Mouse (Mus musculus) embryonic facial prominence, embryonic 10.5 days (tissue): ENCODE measurements around the gene Pla2g12a. TPM values are rescaled to one million over a fixed set of nuclear protein-coding genes. Genes with fewer than 3 reads are reported as not detected.

Source experiments
- DNase-seq: peaks from one replicate; pipeline ENCODE4 v3.0.0-alpha.2; 2017; ENCODE audit warnings: low spot score
- H3K27ac ChIP-seq: fragments of 300-500 bp; sonication (generic); replicated peaks from 2 replicates; pipeline ENCODE4 v1.5.1; 2016; ENCODE audit warnings: mild to moderate bottlenecking
- H3K27me3 ChIP-seq: fragments of 300-500 bp; sonication (generic); replicated peaks from 2 replicates; pipeline ENCODE4 v1.6.1; 2016; ENCODE audit warnings: low read depth, mild to moderate bottlenecking; ENCODE audit not compliant: poor library complexity, severe bottlenecking
- H3K36me3 ChIP-seq: fragments of 300-500 bp; sonication (generic); replicated peaks from 2 replicates; pipeline ENCODE4 v1.6.1; 2016; ENCODE audit warnings: mild to moderate bottlenecking, moderate library complexity
- H3K4me1 ChIP-seq: fragments of 300-500 bp; sonication (generic); 2 replicates; pipeline ENCODE4 v1.6.1; 2016
- H3K4me3 ChIP-seq: fragments of 300-500 bp; sonication (generic); 2 replicates; pipeline ENCODE4 v1.5.1; 2016; ENCODE audit warnings: mild to moderate bottlenecking, moderate library complexity
- H3K9me3 ChIP-seq: fragments of 300-500 bp; sonication (generic); 2 replicates; pipeline ENCODE4 v1.6.1; 2016; ENCODE audit warnings: mild to moderate bottlenecking
- WGBS: fragments of 180-500 bp; shearing (Covaris S2); methylation state at CpG from one replicate; pipeline ENCODE4 v1.1.7; 2016; 5-methylcytosine and 5-hydroxymethylcytosine counted together
- polyA plus RNA-seq: library from polyadenylated mRNA; unstranded; fragments of >200 nt; fragmentation: Nextera tagmentation; extraction: Ambion mirVana; gene quantifications from 2 replicates; pipeline ENCODE4 v1.2.1, GENCODE M21; 2016

The Pla2g12a gene
- polyA plus RNA-seq: 25.5 and 28.4 TPM in 2 replicates

DNA sequence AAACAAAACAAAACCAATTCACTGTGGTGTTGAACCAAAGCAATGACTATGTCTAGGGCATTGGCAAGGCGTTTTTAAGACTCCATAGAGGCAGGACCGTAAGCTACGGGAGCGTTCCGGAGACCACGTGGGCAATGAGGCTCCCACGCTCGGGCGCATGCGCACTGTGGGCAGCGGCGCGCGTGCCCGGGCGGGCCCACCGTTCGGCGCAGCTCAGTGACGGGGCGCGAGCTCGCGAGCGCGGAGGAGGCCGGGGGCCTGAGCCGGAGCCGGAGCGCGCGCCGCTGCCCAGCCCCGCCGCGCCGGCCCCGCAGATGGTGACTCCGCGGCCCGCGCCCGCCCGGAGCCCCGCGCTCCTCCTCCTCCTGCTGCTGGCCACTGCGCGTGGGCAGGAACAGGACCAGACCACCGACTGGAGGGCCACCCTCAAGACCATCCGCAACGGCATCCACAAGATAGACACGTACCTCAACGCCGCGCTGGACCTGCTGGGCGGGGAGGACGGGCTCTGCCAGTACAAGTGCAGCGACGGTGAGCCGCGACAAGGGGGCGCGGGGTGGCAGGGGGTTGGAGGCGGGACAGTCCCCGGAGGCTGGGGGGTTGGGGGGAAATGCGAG is at the start of gene Pla2g12a:
TSS of gene Pla2g12a (plus strand) at position 202 of the 617 bp plus-strand sequence.
- Histone ChIP-seq H3K36me3 (no peaks in the 10 kb centered on the region), H3K4me1 (peaks cover 21% of the 10 kb centered on the region), H3K9me3 (no peaks in the 10 kb centered on the region), H3K4me3 (peak within 1 kb of the TSS; percentile 69), H3K27me3 (peaks cover 8% of the 10 kb centered on the region; the same call in 1 of the 2 replicates), H3K27ac (peak within 1 kb of the TSS; percentile 89)
- DNase-seq: peak; percentile 93
- WGBS: under 1% methylated on average over 66 of the region's 66 CpGs

- Histone ChIP-seq H3K27me3 (no peaks in the 10 kb centered on the region), H3K9me3 (no peaks in the 10 kb centered on the region), H3K4me1 (peaks cover 12% of the 10 kb centered on the region), H3K4me3 (peak overlapping the region; percentile 91), H3K27ac (peak overlapping the region; percentile 96), H3K36me3 (peaks cover 39% of the 10 kb centered on the region)
- under 1% methylated on average over 45 of the region's 45 CpGs for WGBS
- no peak for DNase-seq
Observed at GRCm38 (mm10) chr3:129830626-129831025, 47.8 kb upstream of the Pla2g12a start.

DNA sequence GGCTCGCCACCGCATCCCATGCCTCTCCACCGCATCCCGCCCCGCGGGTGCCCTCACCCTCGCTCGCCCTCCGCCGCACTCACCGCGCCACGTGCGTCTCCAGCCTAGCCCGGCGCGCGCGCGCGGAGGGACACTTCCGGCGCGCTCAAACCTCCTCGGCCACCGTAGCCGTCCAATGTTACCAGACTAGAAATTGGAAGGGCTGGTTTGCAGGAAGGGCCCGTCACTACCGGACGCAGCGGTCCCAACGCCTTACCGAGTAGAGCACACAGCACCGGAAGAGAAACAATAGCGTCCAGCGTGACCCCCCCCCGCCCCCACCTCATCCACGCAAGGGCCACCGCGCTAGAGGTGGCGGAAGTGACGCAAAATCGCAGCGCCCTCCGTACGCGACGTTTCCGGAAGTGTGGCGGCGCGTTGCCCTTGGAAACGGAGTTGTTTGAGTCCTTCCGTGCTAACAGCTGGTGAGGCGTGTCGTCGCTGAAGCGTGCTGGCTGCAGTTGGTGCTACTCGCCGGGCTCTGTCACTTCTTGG is 47.3 kb upstream of the Pla2g12a start, which contains the start of gene Gar1:
TSS of gene Gar1 (minus strand) at position 362 of the 534 bp plus-strand sequence.
- Histone ChIP-seq H3K9me3 (no peaks in the 10 kb centered on the region), H3K27me3 (no peaks in the 10 kb centered on the region), H3K36me3 (peaks cover 34% of the 10 kb centered on the region), H3K27ac (peak within 1 kb of the TSS; percentile 96), H3K4me3 (peak within 1 kb of the TSS; percentile 91), H3K4me1 (peaks cover 15% of the 10 kb centered on the region)
- WGBS: under 1% methylated on average over 60 of the region's 60 CpGs
- peak; percentile 95 for DNase-seq

DNA sequence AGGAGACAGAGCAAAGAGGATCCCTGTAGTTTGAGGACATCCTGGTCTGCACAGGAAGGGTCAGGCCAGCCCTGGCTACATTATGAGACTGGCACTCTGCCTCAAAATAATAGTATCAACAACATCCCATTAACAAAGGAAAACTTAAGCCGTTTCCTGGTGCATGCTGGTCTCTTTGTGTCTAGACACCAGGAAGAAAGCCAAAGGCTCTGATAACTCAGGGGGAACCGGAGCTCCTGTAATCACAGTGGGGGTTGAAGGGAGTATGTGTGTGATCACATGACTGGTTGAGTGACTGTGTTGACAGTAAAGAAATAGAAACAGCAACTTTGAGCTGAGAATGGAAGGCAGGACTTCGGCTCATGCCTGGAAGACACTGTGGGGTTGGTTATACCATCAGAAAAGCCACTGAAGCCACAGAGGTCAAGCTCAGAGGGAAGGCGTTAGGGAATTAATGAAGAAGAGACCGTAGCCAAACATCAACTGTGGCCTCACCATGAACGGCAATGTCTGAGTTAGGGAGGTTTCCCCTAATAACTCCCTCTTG is 42.9 kb upstream of the Pla2g12a start, which contains the start of gene Cfi:
TSS of gene Cfi (plus strand) at position 497 of the 547 bp plus-strand sequence.
- Histone ChIP-seq H3K27ac (no peak within 1 kb of the TSS), H3K36me3 (no peaks in the 10 kb centered on the region), H3K27me3 (no peaks in the 10 kb centered on the region), H3K9me3 (no peaks in the 10 kb centered on the region), H3K4me3 (no peak within 1 kb of the TSS; the same call in 1 of the 2 replicates), H3K4me1 (peaks cover 5% of the 10 kb centered on the region; the same call in 1 of the 2 replicates)
- DNase-seq: no peak
- 72% methylated on average over 6 of the region's 6 CpGs for WGBS

DNA sequence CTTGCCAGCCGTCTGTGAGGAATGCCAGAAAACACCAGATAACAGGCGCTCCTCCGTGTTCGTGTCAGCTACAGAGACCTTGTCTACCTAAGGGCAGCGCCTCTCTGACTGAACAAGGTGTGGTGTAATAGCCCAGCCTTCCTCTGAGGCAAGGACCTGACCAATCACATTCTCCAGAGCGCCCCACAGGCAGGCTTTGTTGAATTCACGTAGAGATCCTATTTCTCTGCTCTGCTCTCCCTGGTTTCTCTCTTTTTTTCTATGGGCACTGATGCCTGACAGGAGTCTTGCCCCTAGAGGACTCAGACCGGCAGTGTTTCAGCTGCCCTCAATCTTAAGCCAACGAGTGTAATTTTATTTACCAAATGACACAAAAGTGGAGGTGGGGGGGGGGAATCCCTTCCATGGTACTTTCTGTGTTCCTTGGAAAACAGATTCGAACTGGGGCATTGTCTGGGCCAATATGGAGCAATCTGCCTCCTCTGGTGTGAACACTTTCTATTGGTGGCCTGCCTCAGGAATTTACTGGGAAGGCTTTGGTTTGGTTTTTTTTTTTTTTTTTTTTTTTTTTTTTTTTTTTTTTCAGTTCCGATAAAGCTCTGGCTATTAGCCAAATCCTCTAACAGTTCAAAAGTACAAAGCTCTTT is 42.2 kb upstream of the Pla2g12a start:
- Histone ChIP-seq H3K36me3 (no peaks in the 10 kb centered on the region), H3K9me3 (no peaks in the 10 kb centered on the region), H3K27ac (no peak overlapping the region), H3K4me3 (no peak overlapping the region; the same call in 1 of the 2 replicates), H3K4me1 (0 out of 2 replicates have a peak, but pooled peaks cover 5% of the 10 kb centered on the region), H3K27me3 (no peaks in the 10 kb centered on the region)
- DNase-seq: peak; percentile 54
- WGBS: 18% methylated on average over 11 of the region's 11 CpGs

DNA sequence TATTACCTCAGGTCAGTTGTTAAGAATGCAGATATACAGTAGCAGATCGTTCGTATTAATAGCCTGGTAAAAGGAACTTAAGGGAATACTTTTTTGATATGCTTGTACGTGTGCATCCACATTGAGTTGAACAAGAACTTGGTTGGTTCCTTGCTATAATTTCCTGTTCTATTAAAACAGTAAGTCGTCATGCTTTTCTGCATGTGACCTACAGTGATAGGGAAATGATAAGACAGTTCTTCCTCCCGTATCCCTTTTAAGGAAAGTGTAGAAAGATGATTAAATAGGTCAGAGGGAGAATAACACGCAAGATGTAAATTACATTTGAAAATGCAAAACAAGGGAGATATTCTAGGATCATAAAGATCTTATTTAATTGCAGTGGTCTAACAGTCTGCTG is 41.4 kb upstream of the Pla2g12a start:
- no peak overlapping the region for H3K4me3 ChIP-seq
- 0 out of 2 replicates have a peak, but pooled peaks cover 5% of the 10 kb centered on the region for H3K4me1 ChIP-seq
- 92% methylated on average over 6 of the region's 6 CpGs for WGBS
- H3K27ac ChIP-seq: no peak overlapping the region
- no peak for DNase-seq
- no peaks in the 10 kb centered on the region for H3K36me3 ChIP-seq
- no peaks in the 10 kb centered on the region for H3K9me3 ChIP-seq
- no peaks in the 10 kb centered on the region for H3K27me3 ChIP-seq

- Histone ChIP-seq H3K9me3 (no peaks in the 10 kb centered on the region), H3K27ac (no peak overlapping the region), H3K4me3 (no peak overlapping the region), H3K4me1 (0 out of 2 replicates have a peak, but pooled peaks cover 5% of the 10 kb centered on the region), H3K36me3 (no peaks in the 10 kb centered on the region), H3K27me3 (no peaks in the 10 kb centered on the region)
- DNase-seq: no peak
- WGBS: 52% methylated on average over 7 of the region's 7 CpGs
Observed at GRCm38 (mm10) chr3:129838017-129838416, 40.4 kb upstream of the Pla2g12a start.

GRCm38 (mm10) chr3:129845868-129846267 is 32.5 kb upstream of the Pla2g12a start:
- Histone ChIP-seq H3K4me1 (no peaks in the 10 kb centered on the region), H3K27ac (no peak overlapping the region), H3K36me3 (no peaks in the 10 kb centered on the region), H3K4me3 (no peak overlapping the region), H3K27me3 (no peaks in the 10 kb centered on the region), H3K9me3 (no peaks in the 10 kb centered on the region)
- no peak for DNase-seq
- 83% methylated on average over 2 of the region's 2 CpGs for WGBS

GRCm38 (mm10) chr3:129846846-129847245 is 31.6 kb upstream of the Pla2g12a start:
- DNase-seq: no peak
- no peak overlapping the region for H3K27ac ChIP-seq
- H3K4me3 ChIP-seq: no peak overlapping the region
- 88% methylated on average over 7 of the region's 7 CpGs for WGBS
- no peaks in the 10 kb centered on the region for H3K4me1 ChIP-seq
- no peaks in the 10 kb centered on the region for H3K27me3 ChIP-seq
- H3K9me3 ChIP-seq: no peaks in the 10 kb centered on the region
- H3K36me3 ChIP-seq: no peaks in the 10 kb centered on the region

DNA sequence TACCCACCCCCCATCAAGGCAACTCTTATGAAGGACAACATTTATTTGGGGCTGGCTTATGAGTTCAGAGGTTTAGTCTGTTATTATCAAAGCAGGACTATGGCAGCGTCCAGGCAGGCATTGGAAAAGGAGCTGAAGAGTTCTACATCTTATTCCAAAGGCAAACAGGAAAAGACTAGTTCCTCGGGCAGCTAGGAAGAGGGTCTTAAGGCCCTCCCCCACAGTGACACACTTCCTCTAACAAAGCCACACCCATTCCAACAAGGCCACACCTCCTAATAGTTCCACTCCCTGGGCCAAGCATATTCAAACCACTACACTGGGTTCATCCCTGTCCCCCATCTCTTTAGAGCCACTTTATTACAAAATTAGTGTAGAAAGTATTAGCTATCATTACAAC is 15.8 kb upstream of the Pla2g12a start:
- no peak overlapping the region for H3K27ac ChIP-seq
- H3K9me3 ChIP-seq: peaks cover 5% of the 10 kb centered on the region
- WGBS: 68% methylated on average over 2 of the region's 2 CpGs
- no peak overlapping the region for H3K4me3 ChIP-seq
- no peaks in the 10 kb centered on the region for H3K36me3 ChIP-seq
- no peaks in the 10 kb centered on the region for H3K4me1 ChIP-seq
- no peak for DNase-seq
- H3K27me3 ChIP-seq: no peaks in the 10 kb centered on the region

DNA sequence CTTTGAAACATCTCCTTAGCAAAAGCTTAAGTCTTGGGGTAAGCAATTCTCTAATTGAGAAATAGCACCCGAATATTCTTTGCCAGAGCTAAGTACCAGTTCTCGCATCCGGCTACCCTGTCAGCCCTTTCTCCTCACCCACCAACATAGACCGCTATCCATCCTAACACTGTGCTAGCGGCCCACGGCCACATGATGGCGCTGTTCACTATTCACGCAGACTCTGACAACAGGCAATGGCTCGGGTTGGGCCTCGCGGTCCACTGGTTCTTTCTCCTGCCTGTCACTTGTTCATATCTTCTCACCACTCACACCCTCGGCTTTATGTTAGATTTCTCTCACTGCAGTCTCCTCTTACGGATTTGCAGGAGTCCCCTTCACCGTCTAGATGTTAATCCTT is 14.7 kb upstream of the Pla2g12a start:
- Histone ChIP-seq H3K27me3 (no peaks in the 10 kb centered on the region), H3K9me3 (no peaks in the 10 kb centered on the region), H3K4me3 (no peak overlapping the region), H3K36me3 (no peaks in the 10 kb centered on the region), H3K27ac (no peak overlapping the region), H3K4me1 (no peaks in the 10 kb centered on the region)
- peak; percentile 43 for DNase-seq
- WGBS: 53% methylated on average over 14 of the region's 14 CpGs

GRCm38 (mm10) chr3:129877327-129877726 is 1.1 kb upstream of the Pla2g12a start:
- Histone ChIP-seq H3K9me3 (no peaks in the 10 kb centered on the region), H3K36me3 (no peaks in the 10 kb centered on the region), H3K4me1 (peaks cover 21% of the 10 kb centered on the region), H3K27me3 (peaks cover 8% of the 10 kb centered on the region; the same call in 1 of the 2 replicates), H3K27ac (no peak overlapping the region), H3K4me3 (no peak overlapping the region)
- DNase-seq: no peak
- 94% methylated on average over 10 of the region's 10 CpGs for WGBS
